Mouse (Mus musculus): ENCODE results near the gene Tceal5. TPM values are rescaled to one million over a fixed set of nuclear protein-coding genes. Genes with fewer than 3 reads are reported as not detected.

Gene Tceal5
- 37.8 and 39.5 TPM in 2 replicates for polyA plus RNA-seq (2015; fragmentation: Nextera tagmentation; extraction: Ambion mirVana)

- Histone ChIP-seq H3K4me2 (ENCODE audit: low read length) (peak within 1 kb of the TSS; percentile 59), H3K36me3 (ENCODE audit: control insufficient read depth, insufficient read depth, low read length) (no peaks in the 10 kb centered on the region), H3K4me1 (ENCODE audit: control insufficient read depth, insufficient read depth, low read depth, low read length) (no peaks in the 10 kb centered on the region; the same call in 1 of the 2 replicates), H3K4me3 (ENCODE audit: low read length) (peak within 1 kb of the TSS; percentile 50), H3K27me3 (replicated peaks; ENCODE audit: control insufficient read depth, insufficient read depth, low read length) (no peaks in the 10 kb centered on the region), H3K27ac (ENCODE audit: low read depth, low read length) (peak within 1 kb of the TSS; percentile 79), H3K9ac (ENCODE audit: low read depth, low read length) (peak within 1 kb of the TSS; percentile 64), H3K9me3 (ENCODE audit: control insufficient read depth, low read length) (no peaks in the 10 kb centered on the region)
- peak; percentile 97 for ATAC-seq
- 23% methylated on average over 9 of the region's 9 CpGs for WGBS
These were observed at the start of gene Tceal5 for GRCm38 (mm10) chrX:136203664-136204066. TSS of gene Tceal5 (minus strand) at chrX:136203876.

GRCm38 (mm10) chrX:136252023-136252729, 48.5 kb upstream of the Tceal5 start:
- Histone ChIP-seq H3K4me2 (ENCODE audit: low read length) (no peak overlapping the region), H3K4me3 (ENCODE audit: low read length) (no peak overlapping the region), H3K27me3 (replicated peaks; ENCODE audit: control insufficient read depth, insufficient read depth, low read length) (no peaks in the 10 kb centered on the region), H3K36me3 (ENCODE audit: control insufficient read depth, insufficient read depth, low read length) (no peaks in the 10 kb centered on the region), H3K9me3 (ENCODE audit: control insufficient read depth, low read length) (no peaks in the 10 kb centered on the region), H3K4me1 (ENCODE audit: control insufficient read depth, insufficient read depth, low read depth, low read length) (no peaks in the 10 kb centered on the region), H3K27ac (ENCODE audit: low read depth, low read length) (no peak overlapping the region), H3K9ac (ENCODE audit: low read depth, low read length) (no peak overlapping the region)
- WGBS: 65% methylated on average over 6 of the region's 6 CpGs
- ATAC-seq: no peak

GRCm38 (mm10) chrX:136249671-136250070, 46.0 kb upstream of the Tceal5 start:
- Histone ChIP-seq H3K4me1 (ENCODE audit: control insufficient read depth, insufficient read depth, low read depth, low read length) (no peaks in the 10 kb centered on the region), H3K27ac (ENCODE audit: low read depth, low read length) (no peak overlapping the region), H3K36me3 (ENCODE audit: control insufficient read depth, insufficient read depth, low read length) (no peaks in the 10 kb centered on the region), H3K4me3 (ENCODE audit: low read length) (no peak overlapping the region), H3K9ac (ENCODE audit: low read depth, low read length) (no peak overlapping the region), H3K27me3 (replicated peaks; ENCODE audit: control insufficient read depth, insufficient read depth, low read length) (no peaks in the 10 kb centered on the region), H3K4me2 (ENCODE audit: low read length) (no peak overlapping the region), H3K9me3 (ENCODE audit: control insufficient read depth, low read length) (no peaks in the 10 kb centered on the region)
- WGBS: 84% methylated on average over 7 of the region's 7 CpGs
- no peak for ATAC-seq

- Histone ChIP-seq H3K9ac (ENCODE audit: low read depth, low read length) (no peak overlapping the region), H3K27me3 (replicated peaks; ENCODE audit: control insufficient read depth, insufficient read depth, low read length) (no peaks in the 10 kb centered on the region), H3K27ac (ENCODE audit: low read depth, low read length) (no peak overlapping the region), H3K9me3 (ENCODE audit: control insufficient read depth, low read length) (no peaks in the 10 kb centered on the region), H3K36me3 (ENCODE audit: control insufficient read depth, insufficient read depth, low read length) (no peaks in the 10 kb centered on the region), H3K4me2 (ENCODE audit: low read length) (no peak overlapping the region), H3K4me3 (ENCODE audit: low read length) (no peak overlapping the region), H3K4me1 (ENCODE audit: control insufficient read depth, insufficient read depth, low read depth, low read length) (no peaks in the 10 kb centered on the region)
- WGBS: 69% methylated on average over 6 of the region's 6 CpGs
- no peak for ATAC-seq
These were observed 45.1 kb upstream of the Tceal5 start for GRCm38 (mm10) chrX:136248811-136249210.

- Histone ChIP-seq H3K4me1 (ENCODE audit: control insufficient read depth, insufficient read depth, low read depth, low read length) (no peaks in the 10 kb centered on the region), H3K27me3 (replicated peaks; ENCODE audit: control insufficient read depth, insufficient read depth, low read length) (no peaks in the 10 kb centered on the region), H3K4me2 (ENCODE audit: low read length) (peak overlapping the region; percentile 50), H3K9me3 (ENCODE audit: control insufficient read depth, low read length) (no peaks in the 10 kb centered on the region), H3K36me3 (ENCODE audit: control insufficient read depth, insufficient read depth, low read length) (no peaks in the 10 kb centered on the region), H3K27ac (ENCODE audit: low read depth, low read length) (peak overlapping the region; percentile 79), H3K9ac (ENCODE audit: low read depth, low read length) (peak overlapping the region; percentile 69), H3K4me3 (ENCODE audit: low read length) (peak overlapping the region; percentile 59)
- 18% methylated on average over 15 of the region's 15 CpGs for WGBS
- ATAC-seq: peak; percentile 87
These were observed 41.9 kb upstream of the Tceal5 start for GRCm38 (mm10) chrX:136245521-136246071.

GRCm38 (mm10) chrX:136244574-136245229, 41.0 kb upstream of the Tceal5 start, which contains the start of gene Tceal9:
TSS of gene Tceal9 (plus strand) at chrX:136245079.
- Histone ChIP-seq H3K9me3 (ENCODE audit: control insufficient read depth, low read length) (no peaks in the 10 kb centered on the region), H3K4me1 (ENCODE audit: control insufficient read depth, insufficient read depth, low read depth, low read length) (no peaks in the 10 kb centered on the region), H3K27me3 (replicated peaks; ENCODE audit: control insufficient read depth, insufficient read depth, low read length) (no peaks in the 10 kb centered on the region), H3K36me3 (ENCODE audit: control insufficient read depth, insufficient read depth, low read length) (no peaks in the 10 kb centered on the region), H3K27ac (ENCODE audit: low read depth, low read length) (peak within 1 kb of the TSS; percentile 79), H3K4me3 (ENCODE audit: low read length) (peak within 1 kb of the TSS; percentile 59), H3K9ac (ENCODE audit: low read depth, low read length) (peak within 1 kb of the TSS; percentile 69), H3K4me2 (ENCODE audit: low read length) (peak within 1 kb of the TSS; percentile 50)
- peak; percentile 94 for ATAC-seq
- 21% methylated on average over 20 of the region's 20 CpGs for WGBS

- no peaks in the 10 kb centered on the region for H3K36me3 ChIP-seq (ENCODE audit: control insufficient read depth, insufficient read depth, low read length)
- no peaks in the 10 kb centered on the region for H3K27me3 ChIP-seq (replicated peaks; ENCODE audit: control insufficient read depth, insufficient read depth, low read length)
- ATAC-seq: no peak
- 83% methylated on average over 2 of the region's 2 CpGs for WGBS
- H3K4me1 ChIP-seq (ENCODE audit: control insufficient read depth, insufficient read depth, low read depth, low read length): no peaks in the 10 kb centered on the region
- H3K9me3 ChIP-seq (ENCODE audit: control insufficient read depth, low read length): no peaks in the 10 kb centered on the region
- no peak overlapping the region for H3K4me2 ChIP-seq (ENCODE audit: low read length)
- no peak overlapping the region for H3K9ac ChIP-seq (ENCODE audit: low read depth, low read length)
- H3K4me3 ChIP-seq (ENCODE audit: low read length): no peak overlapping the region
- H3K27ac ChIP-seq (ENCODE audit: low read depth, low read length): no peak overlapping the region
These were observed 39.5 kb upstream of the Tceal5 start for GRCm38 (mm10) chrX:136243181-136243580.

- Histone ChIP-seq H3K27me3 (replicated peaks; ENCODE audit: control insufficient read depth, insufficient read depth, low read length) (no peaks in the 10 kb centered on the region), H3K4me1 (ENCODE audit: control insufficient read depth, insufficient read depth, low read depth, low read length) (no peaks in the 10 kb centered on the region), H3K9me3 (ENCODE audit: control insufficient read depth, low read length) (no peaks in the 10 kb centered on the region), H3K9ac (ENCODE audit: low read depth, low read length) (no peak overlapping the region), H3K27ac (ENCODE audit: low read depth, low read length) (no peak overlapping the region), H3K4me2 (ENCODE audit: low read length) (no peak overlapping the region), H3K4me3 (ENCODE audit: low read length) (no peak overlapping the region), H3K36me3 (ENCODE audit: control insufficient read depth, insufficient read depth, low read length) (no peaks in the 10 kb centered on the region)
- ATAC-seq: no peak
- 41% methylated on average over 3 of the region's 3 CpGs for WGBS
These were observed 34.4 kb upstream of the Tceal5 start for GRCm38 (mm10) chrX:136238118-136238517.

- no peaks in the 10 kb centered on the region for H3K36me3 ChIP-seq (ENCODE audit: control insufficient read depth, insufficient read depth, low read length)
- no peak overlapping the region for H3K4me3 ChIP-seq (ENCODE audit: low read length)
- ATAC-seq: no peak
- no peaks in the 10 kb centered on the region for H3K9me3 ChIP-seq (ENCODE audit: control insufficient read depth, low read length)
- no peak overlapping the region for H3K9ac ChIP-seq (ENCODE audit: low read depth, low read length)
- H3K4me1 ChIP-seq (ENCODE audit: control insufficient read depth, insufficient read depth, low read depth, low read length): no peaks in the 10 kb centered on the region
- no peaks in the 10 kb centered on the region for H3K27me3 ChIP-seq (replicated peaks; ENCODE audit: control insufficient read depth, insufficient read depth, low read length)
- H3K27ac ChIP-seq (ENCODE audit: low read depth, low read length): no peak overlapping the region
- WGBS: 51% methylated on average over 5 of the region's 5 CpGs
- no peak overlapping the region for H3K4me2 ChIP-seq (ENCODE audit: low read length)
These were observed 24.1 kb upstream of the Tceal5 start for GRCm38 (mm10) chrX:136227768-136228167.

All from hindbrain, embryonic 16.5 days (tissue).